Mouse (Mus musculus) spleen, embryonic (tissue): ENCODE measurements at regions not wholly inside any gene's neighbourhood (a gene's known extent, or its start where the extent isn't known, plus 50 kb on each side); places are given as distances from the start of the nearest gene placed in this dataset.

Experiments used
- CTCF ChIA-PET: fragments of 350-600 bp; sonication (Branson Sonifier 250); formaldehyde crosslinking; loops from one replicate; lab custom pipeline; 2022; lab: Charles Lee

- CTCF ChIA-PET: no interaction called here
Measured at GRCm38 (mm10) chr5:33512253-33512884, 78.6 kb upstream of the Nkx1-1 start.

GRCm38 (mm10) chr5:33511529-33512252 is 77.9 kb upstream of the Nkx1-1 start:
- CTCF ChIA-PET: no interaction called here

GRCm38 (mm10) chr5:33505786-33506185 is 72.0 kb upstream of the Nkx1-1 start:
- CTCF ChIA-PET: interaction anchor here (0.6 kb wide), 1 partner anchor 164 kb away, joined by 4 read pairs; no protein-coding TSS in a partner anchor

GRCm38 (mm10) chr5:33501735-33502495 is 68.1 kb upstream of the Nkx1-1 start:
- CTCF ChIA-PET: no interaction called here

- CTCF ChIA-PET: no interaction called here
Measured at GRCm38 (mm10) chr5:33501211-33501610, 67.4 kb upstream of the Nkx1-1 start.

GRCm38 (mm10) chr5:33495900-33496529 is 62.2 kb upstream of the Nkx1-1 start:
- CTCF ChIA-PET: no interaction called here

GRCm38 (mm10) chr5:33495276-33495675 is 61.5 kb upstream of the Nkx1-1 start:
- CTCF ChIA-PET: interaction anchor here (1.4 kb wide), 1 partner anchor 18 kb away, joined by 3 read pairs; no protein-coding TSS in a partner anchor

GRCm38 (mm10) chr5:33492604-33493315 is 59.0 kb upstream of the Nkx1-1 start:
- CTCF ChIA-PET: no interaction called here

GRCm38 (mm10) chr5:33489286-33489685 is 55.5 kb upstream of the Nkx1-1 start:
- CTCF ChIA-PET: no interaction called here

- CTCF ChIA-PET: no interaction called here
Measured at GRCm38 (mm10) chr5:33488152-33488561, 54.4 kb upstream of the Nkx1-1 start.

- CTCF ChIA-PET: no interaction called here
Measured at GRCm38 (mm10) chr5:33485765-33486164, 52.0 kb upstream of the Nkx1-1 start.
